Mouse (Mus musculus): Measurements from ENCODE around the gene Sco1. TPM values are rescaled to one million over a fixed set of nuclear protein-coding genes. Genes with fewer than 3 reads are reported as not detected.

Gene Sco1
- total and polyA plus RNA-seq, 2 experiments from 2014 or later: 8.2 to 15.8 TPM

- no peak for ATAC-seq (ENCODE audit: insufficient read depth, low read depth)
- peaks cover 86% of the 10 kb centered on the region for H3K36me3 ChIP-seq (replicated peaks; ENCODE audit: control insufficient read depth, insufficient read depth, low read length)
These were observed 8.8 kb downstream of the Sco1 start for GRCm38 (mm10) chr11:67061311-67061710.

GRCm38 (mm10) chr11:67062726-67063125 lies 10.3 kb downstream of the Sco1 start:
- H3K27me3 ChIP-seq (ENCODE audit: control insufficient read depth, insufficient read depth, low read length): no peaks in the 10 kb centered on the region
- ATAC-seq (ENCODE audit: insufficient read depth, low read depth): no peak
- H3K4me1 ChIP-seq (ENCODE audit: control insufficient read depth, insufficient read depth): no peaks in the 10 kb centered on the region
- no peak for TF ChIP-seq CTCF (IDR thresholded peaks at IDR 0.05; ENCODE audit: low read depth)
- TF ChIP-seq EP300 (IDR thresholded peaks at IDR 0.05; ENCODE audit: low read depth): no peak
- H3K36me3 ChIP-seq (replicated peaks; ENCODE audit: control insufficient read depth, insufficient read depth, low read length): peaks cover 79% of the 10 kb centered on the region
- DNase-seq (ENCODE audit: low spot score): no peak
- no peak overlapping the region for H3K9ac ChIP-seq (replicated peaks; ENCODE audit: low read depth, low read length)
- no peak overlapping the region for H3K4me2 ChIP-seq (ENCODE audit: low read depth, low read length)
- no peaks in the 10 kb centered on the region for H3K9me3 ChIP-seq (replicated peaks; ENCODE audit: control insufficient read depth, low read length)
- H3K27ac ChIP-seq (ENCODE audit: low read depth): no peak overlapping the region
- no peak overlapping the region for H3K4me3 ChIP-seq (ENCODE audit: low read depth, low read length)
- 64% methylated on average over 3 of the region's 3 CpGs for WGBS

More at GRCm38 (mm10) chr11:67061311-67061710, 8.8 kb downstream of the Sco1 start:
- Histone ChIP-seq H3K4me1 (ENCODE audit: control insufficient read depth, insufficient read depth) (no peaks in the 10 kb centered on the region), H3K4me2 (ENCODE audit: low read depth, low read length) (no peak overlapping the region), H3K4me3 (ENCODE audit: low read depth, low read length) (no peak overlapping the region), H3K27me3 (ENCODE audit: control insufficient read depth, insufficient read depth, low read length) (no peaks in the 10 kb centered on the region), H3K9me3 (replicated peaks; ENCODE audit: control insufficient read depth, low read length) (no peaks in the 10 kb centered on the region), H3K27ac (ENCODE audit: low read depth) (no peak overlapping the region), H3K9ac (replicated peaks; ENCODE audit: low read depth, low read length) (no peak overlapping the region)
- DNase-seq (ENCODE audit: low spot score): no peak
- 86% methylated on average over 2 of the region's 2 CpGs for WGBS
- TF ChIP-seq EP300 (IDR thresholded peaks at IDR 0.05; ENCODE audit: low read depth): no peak
- TF ChIP-seq CTCF (IDR thresholded peaks at IDR 0.05; ENCODE audit: low read depth): no peak

GRCm38 (mm10) chr11:67067741-67068140 lies 15.3 kb downstream of the Sco1 start:
- TF ChIP-seq CTCF (IDR thresholded peaks at IDR 0.05; ENCODE audit: low read depth) (no peak), EP300 (IDR thresholded peaks at IDR 0.05; ENCODE audit: low read depth) (no peak)
- H3K27me3 ChIP-seq (ENCODE audit: control insufficient read depth, insufficient read depth, low read length): no peaks in the 10 kb centered on the region
- no peak for ATAC-seq (ENCODE audit: insufficient read depth, low read depth)

DNA sequence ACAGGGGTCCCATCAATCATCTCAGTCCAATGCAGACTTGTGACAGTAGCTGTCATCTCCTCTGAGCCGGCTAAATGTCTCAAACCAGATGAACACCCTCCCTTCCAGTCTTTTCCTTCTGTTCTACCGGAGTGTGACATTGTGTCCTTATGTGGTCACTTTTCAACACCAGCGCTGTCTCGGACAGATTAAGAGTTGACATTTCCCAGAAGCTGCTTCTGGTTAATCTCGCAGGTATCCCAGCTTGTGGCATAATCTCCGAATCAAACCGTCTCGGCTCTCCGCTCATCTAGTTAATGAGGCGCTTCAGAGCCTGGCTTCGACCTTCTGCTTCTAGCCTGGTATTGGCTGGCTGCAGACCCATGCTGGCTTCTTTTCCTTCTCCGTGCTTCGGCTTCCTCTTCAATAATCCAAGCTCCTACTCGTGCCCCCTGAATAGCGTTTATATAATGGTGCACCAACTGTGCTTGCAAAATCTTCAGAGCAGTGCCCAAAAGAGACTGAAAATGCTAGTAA lies 20.2 kb downstream of the Sco1 start:
- Histone ChIP-seq H3K4me3 (ENCODE audit: low read depth, low read length) (no peak overlapping the region), H3K9me3 (replicated peaks; ENCODE audit: control insufficient read depth, low read length) (no peaks in the 10 kb centered on the region), H3K27ac (ENCODE audit: low read depth) (no peak overlapping the region), H3K27me3 (ENCODE audit: control insufficient read depth, insufficient read depth, low read length) (no peaks in the 10 kb centered on the region), H3K4me2 (ENCODE audit: low read depth, low read length) (no peak overlapping the region), H3K4me1 (ENCODE audit: control insufficient read depth, insufficient read depth) (no peaks in the 10 kb centered on the region), H3K36me3 (replicated peaks; ENCODE audit: control insufficient read depth, insufficient read depth, low read length) (no peaks in the 10 kb centered on the region), H3K9ac (replicated peaks; ENCODE audit: low read depth, low read length) (no peak overlapping the region)
- no peak for DNase-seq (ENCODE audit: low spot score)
- whole genome bisulfite sequencing: 42% methylated on average over 15 of the region's 15 CpGs
- no peak for ATAC-seq (ENCODE audit: insufficient read depth, low read depth)
- TF ChIP-seq EP300 (IDR thresholded peaks at IDR 0.05; ENCODE audit: low read depth): no peak
- no peak for TF ChIP-seq CTCF (IDR thresholded peaks at IDR 0.05; ENCODE audit: low read depth)

More at GRCm38 (mm10) chr11:67067741-67068140, 15.3 kb downstream of the Sco1 start:
- no peaks in the 10 kb centered on the region for H3K4me1 ChIP-seq (ENCODE audit: control insufficient read depth, insufficient read depth)
- no peak overlapping the region for H3K27ac ChIP-seq (ENCODE audit: low read depth)
- no peak overlapping the region for H3K9ac ChIP-seq (replicated peaks; ENCODE audit: low read depth, low read length)
- peaks cover 36% of the 10 kb centered on the region for H3K36me3 ChIP-seq (replicated peaks; ENCODE audit: control insufficient read depth, insufficient read depth, low read length)
- no peak overlapping the region for H3K4me2 ChIP-seq (ENCODE audit: low read depth, low read length)
- no peaks in the 10 kb centered on the region for H3K9me3 ChIP-seq (replicated peaks; ENCODE audit: control insufficient read depth, low read length)
- no peak overlapping the region for H3K4me3 ChIP-seq (ENCODE audit: low read depth, low read length)
- WGBS: 89% methylated on average over 3 of the region's 3 CpGs
- DNase-seq (ENCODE audit: low spot score): no peak

- Histone ChIP-seq H3K4me3 (ENCODE audit: low read depth, low read length) (no peak overlapping the region), H3K4me1 (ENCODE audit: control insufficient read depth, insufficient read depth) (no peaks in the 10 kb centered on the region), H3K27me3 (ENCODE audit: control insufficient read depth, insufficient read depth, low read length) (no peaks in the 10 kb centered on the region), H3K27ac (ENCODE audit: low read depth) (no peak overlapping the region), H3K9ac (replicated peaks; ENCODE audit: low read depth, low read length) (no peak overlapping the region), H3K9me3 (replicated peaks; ENCODE audit: control insufficient read depth, low read length) (no peaks in the 10 kb centered on the region), H3K4me2 (ENCODE audit: low read depth, low read length) (no peak overlapping the region), H3K36me3 (replicated peaks; ENCODE audit: control insufficient read depth, insufficient read depth, low read length) (no peaks in the 10 kb centered on the region)
- no peak for TF ChIP-seq CTCF (IDR thresholded peaks at IDR 0.05; ENCODE audit: low read depth)
- TF ChIP-seq EP300 (IDR thresholded peaks at IDR 0.05; ENCODE audit: low read depth): no peak
- DNase-seq (ENCODE audit: low spot score) (no peak), ATAC-seq (ENCODE audit: insufficient read depth, low read depth) (no peak)
- 31% methylated on average over 3 of the region's 3 CpGs for WGBS
These were observed 22.6 kb downstream of the Sco1 start for GRCm38 (mm10) chr11:67075036-67075435.

- WGBS: 85% methylated on average over 5 of the region's 5 CpGs
- H3K27me3 ChIP-seq (ENCODE audit: control insufficient read depth, insufficient read depth, low read length): 0 out of 2 replicates have a peak, but pooled peaks cover 4% of the 10 kb centered on the region
These were observed 24.3 kb downstream of the Sco1 start for GRCm38 (mm10) chr11:67076781-67077180.

More at GRCm38 (mm10) chr11:67076781-67077180, 24.3 kb downstream of the Sco1 start:
- Histone ChIP-seq H3K36me3 (replicated peaks; ENCODE audit: control insufficient read depth, insufficient read depth, low read length) (no peaks in the 10 kb centered on the region), H3K4me1 (ENCODE audit: control insufficient read depth, insufficient read depth) (no peaks in the 10 kb centered on the region), H3K4me3 (ENCODE audit: low read depth, low read length) (no peak overlapping the region), H3K4me2 (ENCODE audit: low read depth, low read length) (no peak overlapping the region), H3K27ac (ENCODE audit: low read depth) (no peak overlapping the region), H3K9ac (replicated peaks; ENCODE audit: low read depth, low read length) (no peak overlapping the region), H3K9me3 (replicated peaks; ENCODE audit: control insufficient read depth, low read length) (no peaks in the 10 kb centered on the region)
- no peak for ATAC-seq (ENCODE audit: insufficient read depth, low read depth)
- no peak for DNase-seq (ENCODE audit: low spot score)
- no peak for TF ChIP-seq CTCF (IDR thresholded peaks at IDR 0.05; ENCODE audit: low read depth)
- TF ChIP-seq EP300 (IDR thresholded peaks at IDR 0.05; ENCODE audit: low read depth): no peak

All from heart, postnatal 0 days (tissue).